Mouse (Mus musculus) lung, postnatal 25 days (tissue): ENCODE data around the gene Ttll12.

Source experiments
- DNase-seq: peaks from one replicate; pipeline ENCODE4 v3.0.0; 2022; ENCODE audit warnings: low spot score

Gene Ttll12

DNA sequence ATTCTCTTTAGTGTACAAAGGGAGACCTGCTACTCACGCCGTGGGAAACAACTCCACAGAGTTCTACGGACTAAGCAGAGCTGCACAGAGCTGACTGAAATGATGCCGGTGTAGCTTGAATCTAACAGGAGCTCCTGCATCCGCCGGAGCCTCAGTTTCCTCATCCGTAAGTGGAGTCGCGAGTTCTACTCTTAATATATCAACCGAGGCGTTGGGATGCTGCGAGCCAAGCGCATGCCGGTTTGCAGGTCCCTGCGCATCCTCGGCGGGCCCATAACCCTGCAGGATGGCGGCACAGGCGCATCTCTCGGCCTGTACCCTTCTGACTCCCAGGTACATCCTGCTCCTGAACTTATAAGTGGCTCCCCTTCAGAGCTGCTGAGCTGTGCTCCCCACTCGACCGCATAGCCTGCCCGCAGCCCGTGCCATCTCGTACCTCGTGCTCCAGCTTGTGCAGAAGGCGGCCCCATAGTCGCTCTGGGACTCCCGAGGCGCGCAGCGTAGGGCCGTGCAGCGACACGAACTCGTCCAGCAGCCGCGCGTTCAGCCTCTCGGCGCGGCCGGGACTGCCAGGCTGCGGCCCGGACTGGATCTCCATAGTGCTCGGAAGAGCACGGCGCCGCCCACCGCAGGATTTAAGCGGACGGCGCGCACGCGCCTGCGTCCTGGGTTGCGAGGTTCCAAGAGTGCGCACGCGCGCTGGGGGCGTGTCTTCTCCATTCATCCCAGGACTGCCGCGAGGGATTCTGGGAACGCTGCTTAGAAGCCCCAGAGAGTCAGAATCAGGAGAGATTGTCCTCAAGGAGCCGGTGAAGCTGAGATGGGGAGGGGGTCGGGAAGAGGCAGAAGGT lies at the start of gene Ttll12:
TSS of gene Ttll12 (minus strand) at position 645 of the 851 bp plus-strand sequence.
- DNase-seq = peak; percentile 93

DNA sequence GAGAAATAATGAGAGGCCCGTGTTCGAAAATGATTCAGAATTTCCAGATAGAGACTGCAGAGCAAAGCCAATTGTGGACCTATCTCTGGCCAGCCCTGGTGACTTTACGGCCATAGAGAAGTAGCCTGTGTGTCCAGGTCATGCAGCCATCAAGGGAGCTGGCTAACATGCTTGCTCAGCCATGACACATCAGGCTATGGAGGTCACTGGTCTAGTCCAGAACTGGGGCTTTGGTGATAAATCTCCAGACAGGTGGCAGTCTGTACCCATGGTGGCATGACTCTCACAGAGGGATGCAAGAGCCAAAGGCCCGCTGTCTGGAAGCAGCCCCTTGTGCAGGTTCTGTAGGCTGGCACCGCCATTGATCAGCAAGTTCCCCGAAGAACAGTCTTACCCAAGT lies 47.6 kb upstream of the Ttll12 start:
- no peak for DNase-seq

DNA sequence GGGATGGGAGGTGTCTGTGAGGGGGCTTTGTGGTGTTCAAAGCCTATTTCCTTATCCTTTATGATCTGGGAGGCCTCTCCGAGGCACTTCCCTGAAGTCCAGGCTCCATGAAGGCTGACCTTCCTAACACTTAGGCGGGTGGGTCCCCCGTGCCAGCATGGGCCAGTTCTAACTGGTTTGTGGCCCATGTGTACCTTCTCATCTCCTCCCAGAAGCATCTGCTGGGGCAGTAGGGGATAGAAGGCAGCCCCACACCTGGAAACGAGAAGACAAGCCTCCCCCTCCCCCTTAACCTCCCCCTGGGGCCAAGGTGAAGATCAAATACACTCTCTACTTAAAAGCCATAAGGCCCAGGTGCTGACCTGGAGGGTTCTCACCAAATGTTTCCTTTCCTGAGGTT lies 45.3 kb upstream of the Ttll12 start:
- DNase-seq = no peak

DNA sequence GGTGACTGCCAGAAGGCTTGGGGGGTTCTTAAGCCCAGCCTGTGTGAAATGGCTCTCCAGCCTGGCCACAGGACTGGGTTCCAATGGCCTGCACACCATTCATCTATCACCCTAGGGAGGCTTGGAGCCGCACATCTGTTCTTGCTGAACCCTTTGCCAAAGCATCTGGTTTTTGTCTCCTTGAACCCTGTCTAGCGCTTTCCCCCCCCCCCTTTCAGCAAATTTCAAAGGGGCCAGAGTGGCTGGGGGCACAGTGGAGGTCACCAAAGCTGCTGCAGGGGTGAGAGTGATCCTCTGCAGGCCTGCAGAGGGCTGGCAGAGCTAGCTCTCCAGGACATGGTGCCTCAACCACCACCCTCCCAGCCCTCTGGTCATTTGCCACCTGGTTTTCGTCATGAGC lies 44.2 kb upstream of the Ttll12 start:
- DNase-seq = peak; percentile 39

DNA sequence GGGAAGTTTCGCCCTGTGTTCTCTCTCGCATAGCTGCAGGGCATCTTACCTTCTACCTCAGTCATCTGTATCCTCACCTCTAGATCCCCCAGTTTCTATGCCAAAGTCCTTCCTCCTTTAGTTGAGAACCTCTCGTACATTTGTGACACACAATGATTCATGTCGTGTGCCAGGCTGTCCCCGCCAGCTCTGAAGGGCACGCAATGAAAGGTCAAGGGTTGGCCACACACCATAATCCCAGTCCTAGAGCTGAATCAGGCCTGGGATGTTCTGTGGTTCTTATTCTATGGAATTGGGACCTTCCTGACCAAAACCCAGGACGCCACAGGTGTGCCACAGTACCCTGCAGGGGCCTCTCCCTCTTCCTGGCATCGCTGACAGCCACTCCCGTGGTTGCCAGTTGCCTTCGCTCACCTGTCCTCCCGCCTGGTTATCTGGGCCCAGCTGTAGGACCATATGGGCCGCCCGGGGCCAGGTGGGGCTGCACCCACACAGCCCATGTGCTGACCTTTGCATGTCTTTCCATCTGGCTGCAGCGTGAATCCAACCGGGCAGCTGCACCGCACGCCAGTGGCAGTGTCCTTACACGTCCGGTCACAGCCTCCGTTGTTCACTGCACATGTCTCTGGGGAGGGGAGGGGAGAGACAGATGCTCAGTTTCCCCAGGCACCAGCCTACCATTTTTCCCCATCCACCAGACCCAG lies 43.4 kb upstream of the Ttll12 start:
- no peak for DNase-seq

DNA sequence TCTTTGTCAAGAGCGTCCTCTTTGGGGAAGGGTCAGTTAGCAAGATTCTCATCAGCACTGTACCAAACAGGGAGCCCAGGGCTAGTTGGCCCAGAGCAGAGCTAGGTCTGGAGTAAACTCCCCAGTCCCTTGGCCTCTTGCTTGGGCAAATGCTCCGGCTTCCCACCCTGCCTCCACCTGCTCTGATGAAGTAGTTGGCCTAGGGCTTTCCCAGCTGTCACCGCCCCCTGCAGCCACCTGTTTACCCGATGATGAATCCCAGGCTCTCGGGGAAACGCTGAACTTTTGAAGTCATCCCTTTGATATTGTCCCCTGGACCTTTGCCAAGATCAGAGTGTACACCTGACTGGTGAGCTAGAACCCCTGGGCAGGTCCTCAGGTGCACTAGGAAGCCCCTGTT lies 41.8 kb upstream of the Ttll12 start:
- no peak for DNase-seq

DNA sequence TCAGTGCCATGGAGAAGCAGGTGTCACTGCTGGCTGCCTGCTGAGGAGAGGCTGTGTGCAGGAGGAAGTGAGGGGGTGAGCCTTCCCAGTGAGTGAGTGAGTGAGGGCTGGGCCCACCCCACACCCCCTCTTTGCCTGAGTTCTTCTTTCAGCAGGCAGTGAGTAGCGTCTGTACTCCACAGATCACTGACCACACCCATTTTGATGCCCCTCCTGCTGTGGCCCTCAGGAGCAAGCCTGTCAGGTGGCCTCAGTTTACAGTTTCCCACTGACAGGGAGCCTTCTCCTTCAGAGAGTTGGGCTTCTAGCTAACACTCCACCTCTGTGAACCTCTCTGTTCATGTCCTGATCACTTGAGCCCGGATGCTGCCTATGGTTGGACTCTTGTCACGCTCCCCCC lies 40.3 kb upstream of the Ttll12 start:
- no peak for DNase-seq

DNA sequence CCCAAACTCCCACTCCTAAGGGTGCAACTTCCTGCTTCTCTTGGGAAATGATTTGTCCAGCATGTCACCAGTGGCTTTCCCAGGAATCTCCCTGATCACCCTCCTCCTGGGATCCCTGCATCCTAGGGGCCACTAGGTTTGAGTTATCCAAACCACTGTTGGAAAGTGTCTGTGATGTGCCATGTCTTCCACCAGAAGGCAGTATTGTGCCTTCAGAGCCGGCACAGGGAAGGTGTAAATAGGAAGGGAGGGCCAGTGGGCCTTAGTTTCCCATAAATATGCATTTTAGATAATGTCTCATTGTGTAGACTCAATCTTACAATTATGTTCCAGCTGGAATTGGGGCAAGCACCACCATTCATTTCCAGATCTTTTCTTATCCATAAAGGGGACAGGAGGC lies 39.1 kb upstream of the Ttll12 start:
- no peak for DNase-seq

DNA sequence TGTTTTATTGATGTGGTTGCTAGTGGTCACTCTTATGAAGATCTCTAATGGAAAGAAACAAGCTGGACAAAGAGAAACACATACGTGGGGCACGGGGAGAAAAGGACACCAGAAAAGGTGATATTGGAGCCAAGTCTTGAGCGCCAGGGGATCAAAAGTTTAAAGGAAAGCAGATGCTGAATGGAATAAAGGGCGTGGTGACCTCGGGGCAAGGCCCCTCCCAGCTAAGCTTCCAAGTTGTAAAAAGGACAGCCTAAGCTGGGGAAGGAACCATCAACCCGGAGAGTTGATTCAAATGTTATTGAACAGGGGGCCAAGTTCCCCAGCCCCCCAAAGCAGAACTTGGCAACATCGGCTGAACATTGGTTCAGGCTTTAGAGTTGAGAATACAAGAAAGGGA lies 36.1 kb upstream of the Ttll12 start:
- no peak for DNase-seq

DNA sequence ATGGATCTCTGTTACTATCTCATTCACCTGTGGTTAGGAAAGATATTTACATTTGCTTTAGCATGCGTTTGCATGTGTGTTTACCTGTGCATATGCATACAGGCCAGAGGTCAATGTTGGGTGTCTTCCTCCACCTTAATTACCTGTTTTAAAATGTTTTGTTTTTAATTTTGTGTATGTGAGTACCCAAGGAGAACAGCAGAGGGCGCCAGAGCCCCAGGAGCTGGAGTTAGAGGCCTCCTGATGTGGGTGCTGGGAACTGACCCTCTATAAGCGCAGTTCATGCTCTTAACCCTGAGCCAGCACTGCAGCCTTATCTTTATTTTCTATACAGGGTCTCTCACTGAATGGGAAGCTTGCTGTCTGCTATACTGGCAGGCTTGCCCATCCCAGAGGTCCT lies 34.8 kb upstream of the Ttll12 start:
- DNase-seq = no peak

DNA sequence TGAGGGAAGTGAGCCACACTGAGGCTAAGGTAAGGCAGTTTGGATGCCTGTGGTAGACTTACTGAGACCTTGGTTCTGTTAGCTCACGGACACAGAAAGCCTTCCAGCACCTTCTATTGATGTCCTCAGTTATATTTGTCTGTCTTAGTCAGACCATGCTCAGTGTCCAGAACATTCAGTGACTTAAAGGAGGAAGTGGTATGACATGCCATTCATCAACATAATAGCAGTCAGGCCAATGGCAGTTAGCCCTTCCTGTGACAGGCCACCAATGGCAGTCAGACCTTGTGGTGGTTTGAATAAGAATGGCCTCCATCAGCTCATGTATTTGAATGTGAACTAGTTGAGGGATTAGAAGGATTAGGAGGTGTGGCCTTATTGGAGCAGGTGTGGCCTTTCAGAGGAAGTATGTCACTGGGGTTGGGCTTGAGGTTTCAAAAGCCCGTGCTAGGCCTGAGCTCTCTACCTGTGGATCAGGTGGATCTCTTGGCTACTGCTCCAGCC lies 31.2 kb upstream of the Ttll12 start:
- DNase-seq = no peak

DNA sequence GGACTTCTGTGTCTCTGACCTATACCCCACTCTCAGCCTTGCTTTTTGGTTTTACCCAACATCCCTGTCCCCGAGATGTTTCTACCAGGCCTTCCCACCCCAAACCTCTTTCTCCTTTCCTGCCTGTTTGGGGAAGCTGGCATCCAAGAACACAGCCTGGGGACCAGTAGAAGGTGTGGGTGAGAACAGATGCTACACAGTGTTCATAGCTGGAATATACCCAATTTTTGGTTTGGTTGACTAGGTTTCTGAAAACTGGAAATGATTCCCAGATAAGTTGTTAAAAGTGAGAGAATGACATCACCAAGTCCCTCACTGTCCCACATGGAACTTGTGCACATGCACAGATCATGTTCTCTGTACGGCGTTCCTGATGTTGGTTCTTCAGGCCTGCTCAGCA lies 20.3 kb upstream of the Ttll12 start:
- DNase-seq = no peak

DNA sequence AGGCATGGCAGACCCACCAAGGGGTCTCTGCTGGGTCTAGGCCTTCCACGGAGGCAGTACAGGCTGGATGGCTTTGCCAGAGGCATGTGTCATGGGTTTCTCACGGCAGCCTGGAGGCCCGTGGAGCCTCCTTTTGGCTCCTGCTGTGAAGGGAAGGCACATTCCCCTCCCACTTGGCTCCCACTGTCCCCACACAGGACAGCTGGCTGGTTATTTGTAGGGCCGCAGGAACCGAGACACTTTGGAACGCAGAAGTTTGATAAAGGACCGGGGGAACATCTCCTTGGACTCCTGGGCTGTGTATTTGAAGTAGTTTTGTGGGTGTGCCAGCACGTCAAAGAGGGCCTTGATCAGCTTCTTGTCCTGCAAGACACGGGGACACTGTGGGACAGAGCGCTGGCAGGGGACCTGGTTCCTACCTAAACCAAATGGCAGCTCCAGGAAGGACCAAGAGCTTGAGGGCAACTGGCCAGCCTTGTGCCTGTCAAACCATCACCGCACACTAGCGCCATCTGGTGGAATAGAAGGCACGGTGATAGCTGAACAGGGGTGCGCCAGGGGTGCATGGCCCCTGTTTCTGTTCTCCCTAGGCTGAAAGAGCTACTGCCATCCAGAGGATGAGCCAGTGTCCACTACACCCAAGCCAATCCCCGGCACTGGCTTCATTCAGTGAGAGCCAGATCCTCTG lies 12.3 kb upstream of the Ttll12 start:
- DNase-seq = peak; percentile 81

DNA sequence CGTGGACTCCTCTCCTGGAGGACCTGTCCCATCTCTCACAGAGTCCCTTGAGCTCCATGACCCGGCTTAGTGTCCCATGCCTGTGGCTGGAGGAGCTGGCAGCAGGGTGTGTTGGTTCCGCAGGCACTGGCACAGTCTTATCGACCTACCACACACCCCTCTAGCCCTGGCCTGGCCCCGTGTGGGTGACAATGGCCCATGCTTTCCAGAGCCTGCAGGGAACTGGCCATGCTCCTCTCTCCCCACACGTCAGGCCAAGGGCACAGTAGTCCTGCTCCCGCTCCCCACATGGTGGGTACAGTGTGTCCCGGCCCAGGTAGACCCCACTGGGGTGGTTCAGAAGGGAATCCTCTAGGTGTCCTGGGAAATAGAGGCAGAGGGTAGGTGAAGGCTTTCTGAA lies 11.7 kb upstream of the Ttll12 start:
- DNase-seq = no peak

DNA sequence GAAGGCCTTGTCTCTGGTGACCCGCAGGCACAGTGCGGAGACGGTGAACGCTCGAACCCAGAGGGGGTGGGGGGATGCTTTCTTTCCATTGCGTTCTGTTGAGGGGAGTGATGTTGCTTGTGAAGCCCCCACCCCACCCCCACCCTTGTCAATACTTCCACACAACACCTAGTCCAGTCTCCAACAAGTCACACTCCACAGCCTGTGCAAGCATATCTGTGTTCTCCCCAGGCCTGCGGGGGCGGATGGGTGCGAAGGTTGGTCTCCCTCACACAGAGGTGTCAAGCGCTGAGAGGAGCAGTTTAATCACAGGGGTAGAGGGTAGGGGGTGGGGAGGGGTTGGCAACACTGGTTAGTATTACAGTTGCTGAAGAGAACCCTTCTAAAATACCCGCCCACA lies 11.3 kb upstream of the Ttll12 start:
- no peak for DNase-seq

DNA sequence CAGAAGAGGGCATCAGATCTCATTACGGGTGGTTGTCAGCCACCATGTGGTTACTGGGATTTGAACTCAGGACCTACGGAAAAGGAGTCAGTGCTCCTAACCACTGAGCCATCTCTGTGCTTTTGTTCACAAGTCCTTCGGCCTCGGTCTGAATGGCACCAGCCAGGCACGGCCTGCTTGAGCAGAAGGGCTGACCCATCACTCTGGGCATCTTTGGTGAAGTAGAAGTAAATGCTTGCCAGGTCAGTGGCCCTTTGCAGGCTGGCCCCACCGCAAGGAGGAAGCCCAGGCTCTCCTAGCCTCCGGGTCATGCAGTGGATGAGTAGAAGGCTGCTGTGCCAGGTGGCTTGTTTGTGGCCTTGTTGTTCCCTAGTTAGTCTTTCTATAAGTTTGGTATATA lies 8.5 kb upstream of the Ttll12 start:
- DNase-seq = no peak

DNA sequence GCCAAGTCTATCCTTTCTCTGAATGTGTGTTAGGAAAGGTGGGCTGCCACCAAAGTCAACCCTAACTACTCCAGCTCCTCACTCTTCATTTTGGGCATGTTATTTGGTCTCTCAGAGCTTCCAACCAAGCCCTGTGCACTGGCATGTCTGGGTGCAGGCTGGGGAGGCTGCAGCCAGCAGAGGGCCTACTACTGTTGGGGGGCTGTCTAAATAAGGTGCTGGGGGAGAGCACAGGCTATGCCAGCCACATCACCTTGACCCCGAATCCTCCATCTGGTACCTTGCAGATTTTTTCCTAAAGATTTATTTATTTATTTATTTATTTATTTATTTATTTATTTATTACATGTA lies 8.1 kb upstream of the Ttll12 start:
- DNase-seq = no peak

DNA sequence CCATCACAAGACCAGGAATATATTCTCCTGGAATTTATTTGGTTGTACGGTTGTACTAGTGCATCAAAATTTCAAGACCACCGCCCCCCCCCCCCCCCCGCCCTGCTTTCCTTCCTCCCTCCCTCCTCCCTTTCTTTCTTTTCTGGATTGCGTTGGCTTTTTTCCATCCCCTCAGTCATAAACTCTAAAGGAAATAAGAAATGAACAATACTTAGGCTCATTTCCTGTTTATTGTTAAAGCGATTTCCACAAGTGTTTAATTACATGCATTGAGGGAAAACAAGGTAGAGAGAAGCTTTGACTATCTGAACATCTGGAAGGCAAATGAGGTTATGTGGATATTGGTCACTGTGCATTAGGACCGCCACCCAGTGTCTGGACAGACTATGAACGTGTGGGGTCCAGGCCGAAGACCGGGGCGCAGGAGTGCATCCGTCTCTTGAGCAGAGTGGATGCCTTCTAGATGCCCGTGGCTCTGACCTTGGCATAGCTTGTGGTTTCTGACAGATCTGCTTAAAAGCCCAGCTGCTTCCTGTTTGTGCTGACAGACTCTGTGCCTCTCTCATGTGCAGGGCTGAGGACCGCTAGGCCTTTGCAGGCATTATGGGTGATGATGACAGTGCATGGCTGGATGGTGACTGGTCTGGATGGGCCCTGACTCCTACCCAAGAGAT lies 7.6 kb upstream of the Ttll12 start:
- peak; percentile 71 for DNase-seq

DNA sequence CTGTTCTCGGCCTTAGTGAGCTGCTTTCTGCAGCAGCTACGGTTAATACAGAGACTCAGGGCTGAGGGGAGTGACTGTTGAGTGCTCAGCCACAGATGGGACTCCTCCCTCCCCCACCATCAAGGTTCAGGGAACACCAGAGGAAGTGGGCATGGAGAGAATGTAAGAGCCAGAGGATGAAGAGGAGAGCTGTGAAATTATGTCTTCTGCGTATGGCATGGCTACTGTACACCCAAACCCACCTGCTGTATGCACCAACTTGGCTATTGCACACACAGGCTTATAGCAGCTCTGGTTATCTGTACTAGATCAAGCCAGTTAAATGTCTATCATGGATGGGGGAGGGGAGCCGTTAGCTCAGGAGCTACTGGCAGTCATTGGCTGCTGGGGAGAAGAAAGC lies 6.2 kb upstream of the Ttll12 start:
- no peak for DNase-seq

DNA sequence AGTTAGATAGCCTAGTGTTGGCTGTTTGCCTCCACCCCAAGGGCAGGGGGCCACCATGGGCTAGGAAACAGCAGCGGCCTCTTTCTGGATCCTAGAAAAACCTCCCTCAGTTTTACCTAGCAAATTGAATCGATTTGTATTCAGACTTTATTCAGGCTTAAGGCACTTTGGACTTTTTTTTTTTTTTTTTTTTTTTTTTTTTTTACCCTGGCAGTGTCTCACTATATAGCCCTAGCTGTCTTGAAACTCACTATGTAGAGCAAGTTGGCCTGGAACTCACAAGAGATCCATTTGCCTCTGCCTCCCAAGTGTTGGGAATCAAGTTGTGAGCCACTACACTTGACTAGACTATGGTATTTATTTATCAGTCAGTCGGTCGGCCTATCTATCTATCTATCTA lies 1.9 kb upstream of the Ttll12 start:
- DNase-seq = no peak

DNA sequence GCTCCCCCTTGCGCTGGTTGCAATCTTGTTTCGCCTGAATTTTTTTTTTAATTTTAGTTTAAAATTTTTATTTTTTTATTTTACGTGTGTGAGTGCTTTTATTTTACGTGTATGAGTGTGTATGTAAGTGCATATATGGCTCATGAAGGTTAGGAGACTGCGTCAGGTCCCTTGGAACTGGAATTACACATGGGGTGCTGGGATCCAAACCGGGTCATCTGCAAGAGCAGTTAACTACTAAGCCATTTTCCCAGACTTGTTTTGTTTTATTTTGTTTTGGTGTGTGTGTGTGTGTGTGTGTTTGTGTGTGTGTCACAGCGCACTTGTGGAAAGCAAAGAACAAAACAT lies 381 bp upstream of the Ttll12 start:
- no peak for DNase-seq

DNA sequence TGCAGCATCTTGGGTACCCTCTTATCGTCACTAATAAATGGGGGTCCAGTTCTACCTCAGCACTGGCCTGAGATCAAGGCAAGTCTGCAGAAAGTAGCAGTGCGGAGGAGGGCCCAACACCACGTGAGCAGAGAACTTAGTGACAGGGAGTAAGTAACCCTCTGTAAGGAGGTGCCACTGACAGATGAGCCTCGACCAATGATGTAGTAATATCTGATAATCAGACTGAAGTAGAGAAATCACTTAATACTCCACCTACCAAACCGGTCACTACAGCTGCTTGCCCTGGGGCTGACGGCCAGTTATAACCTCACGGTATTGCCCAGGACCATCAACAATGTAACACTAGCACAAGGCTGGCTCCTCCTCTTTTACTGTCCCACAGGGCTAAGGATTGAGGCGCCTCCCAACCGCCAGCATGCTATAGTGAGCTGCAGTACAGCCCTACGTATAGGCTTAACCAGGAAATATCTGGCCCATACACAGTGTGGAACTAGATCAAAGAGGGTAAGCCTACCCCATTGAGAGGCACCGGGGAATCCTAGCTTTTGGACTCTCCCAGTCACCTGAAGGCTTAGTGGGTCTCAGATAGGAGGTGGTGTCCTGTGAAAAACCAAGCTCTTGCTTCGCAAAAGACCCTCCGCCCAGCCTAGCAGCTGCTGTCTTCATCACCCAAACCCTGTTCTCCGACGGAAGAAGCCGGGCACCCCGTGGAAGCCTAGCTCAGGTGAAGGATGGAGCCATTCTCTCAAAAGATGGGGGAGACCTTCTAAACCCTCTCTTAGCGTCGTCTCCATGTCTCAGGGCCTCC lies 1.1 kb downstream of the Ttll12 start:
- no peak for DNase-seq
